Mouse (Mus musculus): ENCODE measurements around the gene Tjp3. TPM values are rescaled to one million over a fixed set of nuclear protein-coding genes. Genes with fewer than 3 reads are reported as not detected.
A peak's percentile ranks its signal among the peaks of the same experiment; 100 is the strongest.

Tjp3 gene
- polyA plus RNA-seq, 1 experiment from 2014 or later: 9.2 TPM

- H3K27ac ChIP-seq (ENCODE audit: low read length): peak within 1 kb of the TSS; percentile 88
- peak within 1 kb of the TSS; percentile 68 for H3K4me3 ChIP-seq (ENCODE audit: low read depth, low read length)
- H3K4me2 ChIP-seq (ENCODE audit: low read length): peak within 1 kb of the TSS; percentile 67
- ATAC-seq: peak; percentile 90
- H3K27me3 ChIP-seq (ENCODE audit: control insufficient read depth, insufficient read depth, low read depth, low read length): no peaks in the 10 kb centered on the region
- H3K4me1 ChIP-seq (ENCODE audit: control insufficient read depth, insufficient read depth, low read length): peaks cover 14% of the 10 kb centered on the region
- H3K9ac ChIP-seq (ENCODE audit: low read depth, low read length): peak within 1 kb of the TSS; percentile 84
- H3K36me3 ChIP-seq (ENCODE audit: control insufficient read depth, insufficient read depth, low read length): peaks cover 6% of the 10 kb centered on the region; the same call in 1 of the 2 replicates
- under 1% methylated on average over 48 of the region's 48 CpGs for WGBS
- no peaks in the 10 kb centered on the region for H3K9me3 ChIP-seq (replicated peaks; ENCODE audit: control insufficient read depth, low read length, poor library complexity, severe bottlenecking)
Observed at GRCm38 (mm10) chr10:81266211-81267105, 24.9 kb downstream of the Tjp3 start, which contains the start of the genes Mrpl54 and Apba3. Mrpl54 (minus strand) TSS chr10:81266934. Apba3 (plus strand) TSS chr10:81266960.

- H3K9me3 ChIP-seq (replicated peaks; ENCODE audit: control insufficient read depth, low read length, poor library complexity, severe bottlenecking): 0 out of 2 replicates have a peak, but pooled peaks cover under 1% of the 10 kb centered on the region
- H3K9ac ChIP-seq (ENCODE audit: low read depth, low read length): 0 out of 2 replicates have a peak overlapping the region, but pooled peaks have one; percentile 84
- peaks cover 2% of the 10 kb centered on the region; the same call in 1 of the 2 replicates for H3K27me3 ChIP-seq (ENCODE audit: control insufficient read depth, insufficient read depth, low read depth, low read length)
- no peak overlapping the region for H3K4me3 ChIP-seq (ENCODE audit: low read depth, low read length)
- H3K27ac ChIP-seq (ENCODE audit: low read length): no peak overlapping the region
- 97% methylated on average over 8 of the region's 8 CpGs for WGBS
- ATAC-seq: no peak
- H3K4me2 ChIP-seq (ENCODE audit: low read length): peak overlapping the region; percentile 67
- H3K4me1 ChIP-seq (ENCODE audit: control insufficient read depth, insufficient read depth, low read length): peaks cover 14% of the 10 kb centered on the region
- H3K36me3 ChIP-seq (ENCODE audit: control insufficient read depth, insufficient read depth, low read length): peaks cover 8% of the 10 kb centered on the region; the same call in 1 of the 2 replicates
Observed at GRCm38 (mm10) chr10:81265540-81265939, 25.8 kb downstream of the Tjp3 start.

DNA sequence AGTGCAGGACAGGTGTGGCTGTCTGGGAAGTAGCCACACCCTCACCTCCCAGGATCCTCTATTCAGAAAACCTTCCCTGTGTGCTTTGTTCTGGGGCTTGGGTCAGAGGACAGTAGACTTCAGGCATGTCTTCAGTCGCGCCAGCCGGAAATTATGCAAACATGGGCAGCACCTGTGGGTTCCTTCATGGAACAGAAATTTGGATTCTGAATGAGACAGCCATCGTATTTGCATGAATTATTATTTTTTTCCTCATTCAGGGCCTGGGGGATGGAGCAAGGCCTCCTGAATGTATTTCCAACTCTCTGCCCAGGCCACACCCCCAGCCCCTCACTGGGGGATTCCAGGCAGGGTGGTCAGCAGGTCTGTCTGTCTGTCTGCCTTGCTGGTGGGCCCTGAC lies 30.4 kb downstream of the Tjp3 start:
- ATAC-seq: no peak
- Histone ChIP-seq H3K9ac (ENCODE audit: low read depth, low read length) (no peak overlapping the region), H3K27ac (ENCODE audit: low read length) (no peak overlapping the region), H3K9me3 (replicated peaks; ENCODE audit: control insufficient read depth, low read length, poor library complexity, severe bottlenecking) (0 out of 2 replicates have a peak, but pooled peaks cover 3% of the 10 kb centered on the region), H3K4me3 (ENCODE audit: low read depth, low read length) (no peak overlapping the region), H3K36me3 (ENCODE audit: control insufficient read depth, insufficient read depth, low read length) (peaks cover 8% of the 10 kb centered on the region; the same call in 1 of the 2 replicates), H3K4me1 (ENCODE audit: control insufficient read depth, insufficient read depth, low read length) (peaks cover 23% of the 10 kb centered on the region), H3K4me2 (ENCODE audit: low read length) (no peak overlapping the region), H3K27me3 (ENCODE audit: control insufficient read depth, insufficient read depth, low read depth, low read length) (peaks cover 28% of the 10 kb centered on the region)
- 93% methylated on average over 4 of the region's 4 CpGs for WGBS

- peaks cover 28% of the 10 kb centered on the region for H3K27me3 ChIP-seq (ENCODE audit: control insufficient read depth, insufficient read depth, low read depth, low read length)
- 0 out of 2 replicates have a peak, but pooled peaks cover 3% of the 10 kb centered on the region for H3K9me3 ChIP-seq (replicated peaks; ENCODE audit: control insufficient read depth, low read length, poor library complexity, severe bottlenecking)
- 0 out of 2 replicates have a peak overlapping the region, but pooled peaks have one; percentile 2 for H3K9ac ChIP-seq (ENCODE audit: low read depth, low read length)
- no peak overlapping the region for H3K4me3 ChIP-seq (ENCODE audit: low read depth, low read length)
- WGBS: 42% methylated on average over 21 of the region's 21 CpGs
- peaks cover 16% of the 10 kb centered on the region for H3K4me1 ChIP-seq (ENCODE audit: control insufficient read depth, insufficient read depth, low read length)
- H3K36me3 ChIP-seq (ENCODE audit: control insufficient read depth, insufficient read depth, low read length): 0 out of 2 replicates have a peak, but pooled peaks cover 4% of the 10 kb centered on the region
- ATAC-seq: 0 out of 2 replicates have a peak, but pooled peaks have one; percentile 9
- H3K4me2 ChIP-seq (ENCODE audit: low read length): peak overlapping the region; percentile 21; the same call in 1 of the 2 replicates
- H3K27ac ChIP-seq (ENCODE audit: low read length): no peak overlapping the region
Observed at GRCm38 (mm10) chr10:81259225-81259884, 32.0 kb downstream of the Tjp3 start.

- Histone ChIP-seq H3K4me2 (ENCODE audit: low read length) (peak overlapping the region; percentile 91), H3K27ac (ENCODE audit: low read length) (no peak overlapping the region), H3K4me1 (ENCODE audit: control insufficient read depth, insufficient read depth, low read length) (peaks cover 23% of the 10 kb centered on the region), H3K9me3 (replicated peaks; ENCODE audit: control insufficient read depth, low read length, poor library complexity, severe bottlenecking) (0 out of 2 replicates have a peak, but pooled peaks cover 3% of the 10 kb centered on the region), H3K36me3 (ENCODE audit: control insufficient read depth, insufficient read depth, low read length) (0 out of 2 replicates have a peak, but pooled peaks cover 4% of the 10 kb centered on the region), H3K4me3 (ENCODE audit: low read depth, low read length) (peak overlapping the region; percentile 65), H3K27me3 (ENCODE audit: control insufficient read depth, insufficient read depth, low read depth, low read length) (peaks cover 28% of the 10 kb centered on the region), H3K9ac (ENCODE audit: low read depth, low read length) (peak overlapping the region; percentile 77)
- ATAC-seq: no peak
- under 1% methylated on average over 62 of the region's 62 CpGs for WGBS
Observed at GRCm38 (mm10) chr10:81257158-81258039, 34.0 kb downstream of the Tjp3 start.

GRCm38 (mm10) chr10:81254886-81255285 lies 36.5 kb downstream of the Tjp3 start:
- Histone ChIP-seq H3K9ac (ENCODE audit: low read depth, low read length) (no peak overlapping the region), H3K4me2 (ENCODE audit: low read length) (no peak overlapping the region), H3K36me3 (ENCODE audit: control insufficient read depth, insufficient read depth, low read length) (no peaks in the 10 kb centered on the region), H3K4me3 (ENCODE audit: low read depth, low read length) (no peak overlapping the region), H3K4me1 (ENCODE audit: control insufficient read depth, insufficient read depth, low read length) (peaks cover 22% of the 10 kb centered on the region), H3K27me3 (ENCODE audit: control insufficient read depth, insufficient read depth, low read depth, low read length) (peaks cover 29% of the 10 kb centered on the region), H3K9me3 (replicated peaks; ENCODE audit: control insufficient read depth, low read length, poor library complexity, severe bottlenecking) (no peaks in the 10 kb centered on the region), H3K27ac (ENCODE audit: low read length) (no peak overlapping the region)
- no peak for ATAC-seq
- WGBS: 56% methylated on average over 1 of the region's 1 CpGs

GRCm38 (mm10) chr10:81252424-81253419 lies 38.7 kb downstream of the Tjp3 start, which contains the start of gene Matk:
Matk (plus strand) TSS chr10:81252935.
- H3K36me3 ChIP-seq (ENCODE audit: control insufficient read depth, insufficient read depth, low read length): peaks cover 3% of the 10 kb centered on the region
- peak within 1 kb of the TSS; percentile 76 for H3K4me2 ChIP-seq (ENCODE audit: low read length)
- WGBS: 7% methylated on average over 43 of the region's 44 CpGs
- H3K9me3 ChIP-seq (replicated peaks; ENCODE audit: control insufficient read depth, low read length, poor library complexity, severe bottlenecking): no peaks in the 10 kb centered on the region
- H3K27ac ChIP-seq (ENCODE audit: low read length): peak within 1 kb of the TSS; percentile 65
- peak within 1 kb of the TSS; percentile 66 for H3K9ac ChIP-seq (ENCODE audit: low read depth, low read length)
- H3K27me3 ChIP-seq (ENCODE audit: control insufficient read depth, insufficient read depth, low read depth, low read length): peaks cover 15% of the 10 kb centered on the region
- H3K4me3 ChIP-seq (ENCODE audit: low read depth, low read length): peak within 1 kb of the TSS; percentile 41
- peaks cover 10% of the 10 kb centered on the region for H3K4me1 ChIP-seq (ENCODE audit: control insufficient read depth, insufficient read depth, low read length)
- ATAC-seq: peak; percentile 84
